Mouse (Mus musculus): ENCODE results near the gene Bace1.

- TF ChIP-seq CTCF (IDR thresholded peaks at IDR 0.05; ENCODE audit: low read depth) (no peak), EP300 (IDR thresholded peaks at IDR 0.05; ENCODE audit: low read depth) (no peak)
Observed at GRCm38 (mm10) chr9:45792235-45792634, 46.1 kb upstream of the Bace1 start.
